Mouse (Mus musculus): ENCODE data around the gene Helz.
A peak's percentile ranks its signal among the peaks of the same experiment; 100 is the strongest.
"Not testable (repeated sequence)": the region's sequence is repeated elsewhere in the genome, so short reads cannot be mapped to it uniquely, and the experiment has no call there.

The Helz gene

DNA sequence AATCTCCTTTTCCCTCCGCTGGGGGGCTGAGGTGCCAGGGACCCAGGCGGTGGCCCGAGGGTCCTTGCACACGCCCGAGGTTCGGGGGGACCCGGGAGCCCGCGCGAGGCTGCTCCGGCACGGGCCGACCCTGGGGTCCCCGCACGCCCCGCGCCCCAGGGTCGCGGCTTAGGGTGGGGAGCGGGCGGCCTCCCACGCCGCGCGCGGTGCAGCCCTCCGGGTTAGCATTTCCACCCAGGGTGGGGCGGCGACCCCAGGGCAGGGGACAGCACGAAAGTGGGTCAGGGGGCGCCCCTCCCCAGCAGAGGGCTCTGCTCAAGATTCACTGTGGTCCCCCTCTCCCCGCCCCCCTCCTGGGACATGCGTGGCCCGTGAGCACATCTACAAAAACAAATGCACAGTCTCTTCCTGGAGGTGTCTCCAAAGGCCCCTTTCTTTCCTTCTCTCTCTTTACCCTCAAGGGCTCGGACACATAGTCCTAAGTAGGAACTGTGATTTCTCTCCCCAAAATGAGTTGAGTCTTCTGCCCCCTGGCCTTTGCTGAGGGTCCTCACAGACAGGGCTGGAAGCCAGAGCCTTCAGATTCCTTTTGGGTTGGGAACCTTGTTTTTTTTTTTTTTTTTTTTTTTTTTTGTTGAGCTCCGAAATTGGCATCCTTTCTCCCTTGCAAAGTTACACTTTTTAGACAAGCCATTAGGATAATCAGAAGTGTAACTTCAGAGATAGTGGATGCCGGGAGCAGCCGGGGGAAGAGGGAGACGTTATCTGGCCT, 660 bp downstream of the Helz start:
- DNase-seq (ENCODE audit: low spot score in 2 of 2) = no peak

DNA sequence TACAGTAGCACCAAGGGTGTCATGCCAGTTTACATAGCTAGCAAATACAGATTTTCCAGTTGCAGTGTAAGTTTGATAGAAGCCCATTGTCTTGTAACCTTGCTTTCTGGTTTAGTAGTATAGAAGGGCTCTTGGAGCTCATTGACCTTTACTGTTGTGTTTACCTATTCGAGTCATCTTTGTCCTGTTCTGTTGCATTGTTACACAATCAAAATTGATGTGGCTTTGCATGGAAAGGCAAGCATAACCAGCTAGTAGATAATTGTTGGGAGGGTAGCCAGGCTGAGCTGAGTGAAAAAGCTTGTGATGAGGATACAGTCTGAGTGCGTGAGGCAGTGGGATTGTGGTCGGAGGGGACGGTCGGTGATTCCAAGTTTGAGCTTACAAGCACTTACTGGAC, 12.1 kb downstream of the Helz start:
- DNase-seq (ENCODE audit: low spot score in 2 of 2) = no peak

- DNase-seq (ENCODE audit: low spot score in 2 of 2) = no peak
Measured at GRCm38 (mm10) chr11:107567431-107567830, 19.7 kb downstream of the Helz start.

DNA sequence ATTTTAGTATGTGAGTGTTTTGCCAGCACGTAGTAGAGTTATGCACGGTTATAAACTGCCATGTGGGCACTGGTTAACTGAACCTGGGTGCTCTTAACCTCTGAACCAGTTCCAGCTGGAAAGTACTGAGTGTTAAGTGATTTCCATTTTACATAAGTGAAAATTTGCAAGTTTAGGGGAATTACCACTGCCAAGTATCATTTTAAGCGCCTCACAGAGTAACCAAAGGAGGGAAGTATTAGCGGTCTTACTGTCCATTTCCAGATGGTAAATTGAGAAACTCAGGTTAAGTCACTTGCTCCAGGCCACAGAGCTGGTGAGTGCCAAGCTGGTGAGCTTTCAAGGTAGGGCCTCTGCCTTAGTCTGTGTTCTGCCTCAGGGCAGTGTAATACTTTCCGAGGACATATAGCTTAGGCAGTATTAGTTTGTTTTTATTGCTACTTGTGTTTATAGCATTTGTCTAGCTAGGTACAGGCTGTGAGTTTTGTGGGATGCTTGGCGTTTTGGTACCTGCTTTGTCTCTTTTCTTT, 20.8 kb downstream of the Helz start:
- DNase-seq (ENCODE audit: low spot score in 2 of 2) = no peak

GRCm38 (mm10) chr11:107570891-107571290, 23.2 kb downstream of the Helz start:
- not testable (repeated sequence) for DNase-seq (ENCODE audit: low spot score in 2 of 2)

GRCm38 (mm10) chr11:107571318-107571717, 23.6 kb downstream of the Helz start:
- DNase-seq (ENCODE audit: low spot score in 2 of 2) = no peak

- DNase-seq (ENCODE audit: low spot score in 2 of 2) = no peak
Measured at GRCm38 (mm10) chr11:107572551-107572950, 24.8 kb downstream of the Helz start.

- no peak for DNase-seq (ENCODE audit: low spot score in 2 of 2)
Measured at GRCm38 (mm10) chr11:107573061-107573692, 25.4 kb downstream of the Helz start.

- DNase-seq (ENCODE audit: low spot score in 2 of 2) = no peak
Measured at GRCm38 (mm10) chr11:107573847-107574246, 26.1 kb downstream of the Helz start.

- DNase-seq (ENCODE audit: low spot score in 2 of 2) = no peak
Measured at GRCm38 (mm10) chr11:107574811-107575705, 27.3 kb downstream of the Helz start.

DNA sequence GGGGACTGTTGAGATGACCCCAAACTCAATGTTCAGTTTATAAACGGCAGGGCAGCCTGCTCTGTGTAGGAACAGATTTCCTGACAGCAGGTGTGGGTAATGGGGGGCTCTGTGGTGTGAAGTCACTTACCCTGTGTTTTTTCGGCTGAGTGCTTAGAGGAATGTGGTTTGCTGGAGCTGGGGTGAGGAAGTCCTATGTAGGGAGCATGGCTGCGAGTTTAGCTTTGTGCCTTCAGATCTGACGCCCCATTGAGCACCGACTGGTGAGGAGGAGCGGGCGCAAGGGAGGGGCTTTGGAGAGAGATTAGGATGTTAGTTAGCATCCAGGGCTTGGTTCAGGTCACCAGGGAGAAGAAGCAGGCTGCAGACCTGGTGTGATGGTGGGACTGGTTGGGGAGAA, 28.5 kb downstream of the Helz start:
- DNase-seq (ENCODE audit: low spot score in 2 of 2) = no peak

GRCm38 (mm10) chr11:107577400-107577799, 29.7 kb downstream of the Helz start:
- peak; percentile 34 to 69 for DNase-seq (ENCODE audit: low spot score in 2 of 2)

GRCm38 (mm10) chr11:107578226-107578625, 30.5 kb downstream of the Helz start:
- DNase-seq (ENCODE audit: low spot score in 2 of 2) = no peak

- no peak for DNase-seq (ENCODE audit: low spot score in 2 of 2)
Measured at GRCm38 (mm10) chr11:107580786-107581185, 33.1 kb downstream of the Helz start.

GRCm38 (mm10) chr11:107584660-107585451, 37.1 kb downstream of the Helz start:
- no peak for DNase-seq (ENCODE audit: low spot score in 2 of 2)

DNA sequence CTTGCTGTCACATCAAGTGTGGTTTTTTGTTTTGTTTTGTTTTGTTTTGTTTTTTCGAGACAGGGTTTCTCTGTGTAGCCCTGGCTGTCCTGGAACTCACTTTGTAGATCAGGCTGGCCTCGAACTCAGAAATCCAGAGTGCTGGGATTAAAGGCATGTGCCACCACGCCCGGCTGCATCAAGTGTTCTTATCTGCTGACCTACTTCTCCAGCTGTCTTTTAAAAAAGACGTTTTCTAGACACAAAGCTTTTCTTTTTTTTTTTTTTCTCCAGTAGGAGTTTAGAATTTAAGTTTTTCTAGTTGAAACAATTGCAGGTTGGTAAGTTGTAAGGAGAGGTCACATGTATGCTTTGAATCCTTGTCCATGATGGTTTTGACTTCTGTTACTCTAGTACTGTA, 38.4 kb downstream of the Helz start:
- not testable (repeated sequence) for DNase-seq (ENCODE audit: low spot score in 2 of 2)

DNA sequence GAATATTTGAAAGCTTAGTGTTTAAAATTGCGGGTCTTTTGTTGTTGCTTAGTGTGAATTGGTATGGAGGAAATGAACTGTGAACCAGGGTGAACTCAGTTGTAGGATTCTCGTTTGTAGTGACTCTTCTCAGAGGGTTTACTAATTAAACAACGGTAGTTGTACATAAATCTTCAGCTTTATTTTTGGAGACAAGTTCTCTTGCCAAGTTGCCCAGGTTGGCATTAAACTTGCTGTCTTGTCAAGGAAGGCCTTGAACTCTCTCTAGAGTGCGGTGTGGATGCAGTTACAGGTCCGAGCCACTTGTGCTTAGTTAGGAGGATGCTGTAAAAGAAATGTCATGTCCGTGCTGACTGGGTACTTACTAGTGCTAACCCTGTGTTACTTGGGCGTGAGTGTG, 39.4 kb downstream of the Helz start:
- DNase-seq (ENCODE audit: low spot score in 2 of 2) = no peak

GRCm38 (mm10) chr11:107592575-107592974, 44.8 kb downstream of the Helz start:
- no peak for DNase-seq (ENCODE audit: low spot score in 2 of 2)

- no peak for DNase-seq (ENCODE audit: low spot score in 2 of 2)
Measured at GRCm38 (mm10) chr11:107597381-107597780, 49.7 kb downstream of the Helz start.

- no peak for DNase-seq (ENCODE audit: low spot score in 2 of 2)
Measured at GRCm38 (mm10) chr11:107605694-107606093, 58.0 kb downstream of the Helz start.

GRCm38 (mm10) chr11:107613906-107614305, 66.2 kb downstream of the Helz start:
- no peak for DNase-seq (ENCODE audit: low spot score in 2 of 2)
